Mouse (Mus musculus): ENCODE data around the gene Nek2. TPM values are rescaled to one million over a fixed set of nuclear protein-coding genes. Genes with fewer than 3 reads are reported as not detected.

Gene Nek2
- polyA plus RNA-seq, 1 experiment from 2014 or later: 10.6 TPM

GRCm38 (mm10) chr1:191817418-191818144, 3.7 kb upstream of the Nek2 start:
- Histone ChIP-seq H3K27ac (replicated peaks) (no peak overlapping the region), H3K36me3 (ENCODE audit: control insufficient read depth, insufficient read depth, low read length) (no peaks in the 10 kb centered on the region), H3K4me2 (replicated peaks; ENCODE audit: low read depth) (0 out of 2 replicates have a peak overlapping the region, but pooled peaks have one; percentile 9), H3K4me1 (replicated peaks; ENCODE audit: control insufficient read depth, insufficient read depth) (no peaks in the 10 kb centered on the region), H3K9me3 (ENCODE audit: control insufficient read depth, low read length) (no peaks in the 10 kb centered on the region), H3K9ac (ENCODE audit: low read length) (no peak overlapping the region), H3K4me3 (ENCODE audit: low read depth, low read length) (no peak overlapping the region), H3K27me3 (ENCODE audit: control insufficient read depth, insufficient read depth, low read length) (no peaks in the 10 kb centered on the region)
- 27% methylated on average over 19 of the region's 19 CpGs for WGBS
- DNase-seq (ENCODE audit: low spot score) (peak; percentile 88), ATAC-seq (ENCODE audit: low FRiP score, low TSS enrichment) (peak; percentile 85)
- TF ChIP-seq CTCF (IDR thresholded peaks at IDR 0.05; ENCODE audit: low read depth) (peak; percentile 99), EP300 (optimal IDR thresholded peaks at IDR 0.05) (no peak)

- Histone ChIP-seq H3K4me1 (replicated peaks; ENCODE audit: control insufficient read depth, insufficient read depth) (no peaks in the 10 kb centered on the region), H3K27ac (replicated peaks) (no peak overlapping the region), H3K4me3 (ENCODE audit: low read depth, low read length) (no peak overlapping the region), H3K9me3 (ENCODE audit: control insufficient read depth, low read length) (no peaks in the 10 kb centered on the region), H3K4me2 (replicated peaks; ENCODE audit: low read depth) (no peak overlapping the region), H3K9ac (ENCODE audit: low read length) (no peak overlapping the region), H3K27me3 (ENCODE audit: control insufficient read depth, insufficient read depth, low read length) (no peaks in the 10 kb centered on the region), H3K36me3 (ENCODE audit: control insufficient read depth, insufficient read depth, low read length) (no peaks in the 10 kb centered on the region)
- DNase-seq (ENCODE audit: low spot score) (no peak), ATAC-seq (ENCODE audit: low FRiP score, low TSS enrichment) (0 out of 2 replicates have a peak, but pooled peaks have one; percentile 1)
- TF ChIP-seq EP300 (optimal IDR thresholded peaks at IDR 0.05) (no peak), CTCF (IDR thresholded peaks at IDR 0.05; ENCODE audit: low read depth) (no peak)
- 42% methylated on average over 6 of the region's 6 CpGs for WGBS
Measured at GRCm38 (mm10) chr1:191818145-191818631, 3.1 kb upstream of the Nek2 start.

GRCm38 (mm10) chr1:191819026-191819425, 2.2 kb upstream of the Nek2 start:
- TF ChIP-seq EP300 (optimal IDR thresholded peaks at IDR 0.05) (no peak), CTCF (IDR thresholded peaks at IDR 0.05; ENCODE audit: low read depth) (no peak)
- ATAC-seq (ENCODE audit: low FRiP score, low TSS enrichment) (no peak), DNase-seq (ENCODE audit: low spot score) (no peak)
- Histone ChIP-seq H3K27ac (replicated peaks) (no peak overlapping the region), H3K9me3 (ENCODE audit: control insufficient read depth, low read length) (no peaks in the 10 kb centered on the region), H3K36me3 (ENCODE audit: control insufficient read depth, insufficient read depth, low read length) (no peaks in the 10 kb centered on the region), H3K4me2 (replicated peaks; ENCODE audit: low read depth) (no peak overlapping the region), H3K27me3 (ENCODE audit: control insufficient read depth, insufficient read depth, low read length) (no peaks in the 10 kb centered on the region), H3K9ac (ENCODE audit: low read length) (no peak overlapping the region), H3K4me1 (replicated peaks; ENCODE audit: control insufficient read depth, insufficient read depth) (no peaks in the 10 kb centered on the region), H3K4me3 (ENCODE audit: low read depth, low read length) (no peak overlapping the region)

GRCm38 (mm10) chr1:191820951-191821325, 306 bp upstream of the Nek2 start:
- ATAC-seq (ENCODE audit: low FRiP score, low TSS enrichment) (no peak; the same call in 1 of the 2 replicates), DNase-seq (ENCODE audit: low spot score) (no peak)
- TF ChIP-seq EP300 (optimal IDR thresholded peaks at IDR 0.05): no peak
- TF ChIP-seq CTCF (IDR thresholded peaks at IDR 0.05; ENCODE audit: low read depth): no peak
- H3K9ac ChIP-seq (ENCODE audit: low read length): peak overlapping the region; percentile 31; the same call in 1 of the 2 replicates
- H3K36me3 ChIP-seq (ENCODE audit: control insufficient read depth, insufficient read depth, low read length): peaks cover 5% of the 10 kb centered on the region
- H3K4me2 ChIP-seq (replicated peaks; ENCODE audit: low read depth): peak overlapping the region; percentile 99
- H3K27ac ChIP-seq (replicated peaks): no peak overlapping the region
- H3K27me3 ChIP-seq (ENCODE audit: control insufficient read depth, insufficient read depth, low read length): no peaks in the 10 kb centered on the region
- no peaks in the 10 kb centered on the region for H3K4me1 ChIP-seq (replicated peaks; ENCODE audit: control insufficient read depth, insufficient read depth)
- peak overlapping the region; percentile 74 for H3K4me3 ChIP-seq (ENCODE audit: low read depth, low read length)
- WGBS: 4% methylated on average over 15 of the region's 15 CpGs
- no peaks in the 10 kb centered on the region for H3K9me3 ChIP-seq (ENCODE audit: control insufficient read depth, low read length)

- peaks cover 8% of the 10 kb centered on the region for H3K36me3 ChIP-seq (ENCODE audit: control insufficient read depth, insufficient read depth, low read length)
- H3K9me3 ChIP-seq (ENCODE audit: control insufficient read depth, low read length): no peaks in the 10 kb centered on the region
- no peaks in the 10 kb centered on the region for H3K4me1 ChIP-seq (replicated peaks; ENCODE audit: control insufficient read depth, insufficient read depth)
- no peaks in the 10 kb centered on the region for H3K27me3 ChIP-seq (ENCODE audit: control insufficient read depth, insufficient read depth, low read length)
- no peak overlapping the region for H3K4me2 ChIP-seq (replicated peaks; ENCODE audit: low read depth)
- TF ChIP-seq CTCF (IDR thresholded peaks at IDR 0.05; ENCODE audit: low read depth) (peak; percentile 62), EP300 (optimal IDR thresholded peaks at IDR 0.05) (no peak)
- no peak overlapping the region for H3K9ac ChIP-seq (ENCODE audit: low read length)
- 76% methylated on average over 3 of the region's 3 CpGs for WGBS
- no peak overlapping the region for H3K27ac ChIP-seq (replicated peaks)
- no peak for ATAC-seq (ENCODE audit: low FRiP score, low TSS enrichment)
- no peak for DNase-seq (ENCODE audit: low spot score)
- no peak overlapping the region for H3K4me3 ChIP-seq (ENCODE audit: low read depth, low read length)
Measured at GRCm38 (mm10) chr1:191829124-191829523, 7.9 kb downstream of the Nek2 start.

- TF ChIP-seq CTCF (IDR thresholded peaks at IDR 0.05; ENCODE audit: low read depth): no peak
- no peak for TF ChIP-seq EP300 (optimal IDR thresholded peaks at IDR 0.05)
- H3K4me1 ChIP-seq (replicated peaks; ENCODE audit: control insufficient read depth, insufficient read depth): no peaks in the 10 kb centered on the region
- H3K4me2 ChIP-seq (replicated peaks; ENCODE audit: low read depth): no peak overlapping the region
- ATAC-seq (ENCODE audit: low FRiP score, low TSS enrichment) (no peak), DNase-seq (ENCODE audit: low spot score) (no peak)
- 89% methylated on average over 6 of the region's 6 CpGs for WGBS
- H3K9me3 ChIP-seq (ENCODE audit: control insufficient read depth, low read length): no peaks in the 10 kb centered on the region
- H3K9ac ChIP-seq (ENCODE audit: low read length): no peak overlapping the region
- no peak overlapping the region for H3K4me3 ChIP-seq (ENCODE audit: low read depth, low read length)
- H3K36me3 ChIP-seq (ENCODE audit: control insufficient read depth, insufficient read depth, low read length): no peaks in the 10 kb centered on the region
- H3K27ac ChIP-seq (replicated peaks): no peak overlapping the region
- no peaks in the 10 kb centered on the region for H3K27me3 ChIP-seq (ENCODE audit: control insufficient read depth, insufficient read depth, low read length)
Measured at GRCm38 (mm10) chr1:191833396-191833795, 12.2 kb downstream of the Nek2 start.
